Mouse (Mus musculus) liver, adult 2 months (tissue): ENCODE measurements around the gene Sugt1. TPM values are rescaled to one million over a fixed set of nuclear protein-coding genes. Genes with fewer than 3 reads are reported as not detected.

Source experiments
- DNase-seq: peaks from one replicate; pipeline ENCODE4 v3.0.0-alpha.2; 2011; ENCODE audit warnings: low read depth, low spot score; ENCODE audit errors: extremely low read depth
- H3K27ac ChIP-seq: fragments of 200-500 bp; replicated peaks from 2 replicates; pipeline ENCODE4 v1.5.1; 2012; ENCODE audit warnings: low read depth, mild to moderate bottlenecking, control low read depth, inconsistent platforms, low read length; ENCODE audit not compliant: insufficient read depth
- H3K27me3 ChIP-seq: fragments of 200-500 bp; 2 replicates; pipeline ENCODE4 v1.6.1; 2012; ENCODE audit warnings: mild to moderate bottlenecking, moderate library complexity, low read length, inconsistent platforms; ENCODE audit not compliant: control insufficient read depth, insufficient read depth
- H3K36me3 ChIP-seq: fragments of 200-500 bp; 2 replicates; pipeline ENCODE4 v1.6.1; 2012; ENCODE audit warnings: low read length, inconsistent platforms; ENCODE audit not compliant: control insufficient read depth, insufficient read depth
- H3K4me1 ChIP-seq: fragments of 200-500 bp; 2 replicates; pipeline ENCODE4 v1.6.1; 2011; ENCODE audit warnings: low read length; ENCODE audit not compliant: control insufficient read depth, insufficient read depth
- H3K4me3 ChIP-seq: fragments of 200-500 bp; 2 replicates; pipeline ENCODE4 v1.5.1; 2011; ENCODE audit warnings: low read depth, mild to moderate bottlenecking, control low read depth, low read length, moderate library complexity; ENCODE audit not compliant: insufficient read depth
- H3K79me2 ChIP-seq: fragments of 200-500 bp; 2 replicates; pipeline ENCODE4 v1.6.1; 2012; ENCODE audit warnings: inconsistent platforms, mild to moderate bottlenecking, low read length, moderate library complexity; ENCODE audit not compliant: control insufficient read depth, insufficient read depth
- H3K9ac ChIP-seq: fragments of 200-500 bp; 2 replicates; pipeline ENCODE4 v1.6.1; 2012; ENCODE audit warnings: low read depth, mild to moderate bottlenecking, control low read depth, inconsistent platforms, low read length
- CTCF ChIP-seq: fragments of 200-500 bp; IDR thresholded peaks from 2 replicates; pipeline ENCODE4 v1.5.1; 2011; ENCODE audit warnings: low read depth, low read length, control low read depth
- POLR2A ChIP-seq: fragments of 200-500 bp; IDR thresholded peaks from 2 replicates; pipeline ENCODE4 v1.6.1; 2011; ENCODE audit warnings: low read length, control low read depth; ENCODE audit not compliant: insufficient read depth; ENCODE audit errors: extremely low read depth
- WGBS: fragments of 180-500 bp; shearing (Covaris S2); methylation state at CpG from one replicate; pipeline ENCODE4 v1.1.7; 2018; 5-methylcytosine and 5-hydroxymethylcytosine counted together
- polyA plus RNA-seq: library from polyadenylated mRNA; depleted of rRNA; stranded (reverse); fragments of >200 nt; gene quantifications from 2 replicates; pipeline ENCODE4 v1.2.3, GENCODE M21; 2012; rRNA removed
- total RNA-seq: library from RNA; depleted of rRNA; stranded (reverse); fragments of >200 nt; gene quantifications from 2 replicates; pipeline ENCODE4 v1.2.3, GENCODE M21; 2014; rRNA removed

Gene Sugt1
- total RNA-seq (25.6 and 30.0 TPM in 2 replicates), polyA plus RNA-seq (3.3 and 3.4 TPM in 2 replicates)

- Histone ChIP-seq H3K4me3 (peak within 1 kb of the TSS; percentile 81), H3K4me1 (peaks cover 5% of the 10 kb centered on the region; the same call in 1 of the 2 replicates), H3K9ac (peak within 1 kb of the TSS; percentile 87), H3K27ac (peak within 1 kb of the TSS; percentile 98), H3K27me3 (no peaks in the 10 kb centered on the region), H3K36me3 (no peaks in the 10 kb centered on the region), H3K79me2 (peaks cover 12% of the 10 kb centered on the region; the same call in 1 of the 2 replicates)
- WGBS = under 1% methylated on average over 60 of the region's 60 CpGs
- peak; percentile 89 for DNase-seq
- 0 out of 2 replicates have a peak, but pooled peaks have one; percentile 20 for TF ChIP-seq POLR2A
- no peak for TF ChIP-seq CTCF
These were observed at the start of gene Sugt1 for GRCm38 (mm10) chr14:79587139-79587851. Gene Sugt1 (plus strand): TSS chr14:79587691.

GRCm38 (mm10) chr14:79537921-79538320 lies 49.6 kb upstream of the Sugt1 start:
- peaks cover 4% of the 10 kb centered on the region; the same call in 1 of the 2 replicates for H3K36me3 ChIP-seq
- no peak overlapping the region for H3K9ac ChIP-seq
- H3K4me3 ChIP-seq = no peak overlapping the region
- no peak overlapping the region for H3K27ac ChIP-seq
- DNase-seq = no peak
- no peak for TF ChIP-seq POLR2A
- no peak for TF ChIP-seq CTCF
- no peaks in the 10 kb centered on the region for H3K27me3 ChIP-seq
- peaks cover 12% of the 10 kb centered on the region for H3K4me1 ChIP-seq
- H3K79me2 ChIP-seq = peaks cover 24% of the 10 kb centered on the region

GRCm38 (mm10) chr14:79541606-79542005 lies 45.9 kb upstream of the Sugt1 start:
- H3K27ac ChIP-seq = no peak overlapping the region
- peaks cover 4% of the 10 kb centered on the region; the same call in 1 of the 2 replicates for H3K36me3 ChIP-seq
- H3K27me3 ChIP-seq = no peaks in the 10 kb centered on the region
- H3K4me3 ChIP-seq = no peak overlapping the region
- no peak overlapping the region for H3K9ac ChIP-seq
- H3K79me2 ChIP-seq = peaks cover 29% of the 10 kb centered on the region
- no peak for DNase-seq
- peaks cover 4% of the 10 kb centered on the region for H3K4me1 ChIP-seq
- TF ChIP-seq POLR2A (no peak), CTCF (no peak)

- peak overlapping the region; percentile 67; the same call in 1 of the 2 replicates for H3K9ac ChIP-seq
- H3K4me1 ChIP-seq = peaks cover 11% of the 10 kb centered on the region; the same call in 1 of the 2 replicates
- TF ChIP-seq POLR2A (no peak), CTCF (no peak)
- peaks cover 36% of the 10 kb centered on the region for H3K79me2 ChIP-seq
- WGBS = 10% methylated on average over 7 of the region's 7 CpGs
- H3K4me3 ChIP-seq = peak overlapping the region; percentile 43
- no peaks in the 10 kb centered on the region for H3K36me3 ChIP-seq
- H3K27me3 ChIP-seq = no peaks in the 10 kb centered on the region
- peak; percentile 91 for DNase-seq
- peak overlapping the region; percentile 39; the same call in 1 of the 2 replicates for H3K27ac ChIP-seq
These were observed 38.1 kb upstream of the Sugt1 start for GRCm38 (mm10) chr14:79549343-79549742.

- H3K9ac ChIP-seq = no peak overlapping the region
- H3K79me2 ChIP-seq = peaks cover 38% of the 10 kb centered on the region
- no peaks in the 10 kb centered on the region for H3K27me3 ChIP-seq
- no peak overlapping the region for H3K27ac ChIP-seq
- no peak overlapping the region for H3K4me3 ChIP-seq
- TF ChIP-seq POLR2A (no peak), CTCF (no peak)
- WGBS = 96% methylated on average over 2 of the region's 2 CpGs
- DNase-seq = no peak
- peaks cover 11% of the 10 kb centered on the region; the same call in 1 of the 2 replicates for H3K4me1 ChIP-seq
- no peaks in the 10 kb centered on the region for H3K36me3 ChIP-seq
These were observed 35.6 kb upstream of the Sugt1 start for GRCm38 (mm10) chr14:79551929-79552328.

- H3K4me3 ChIP-seq = no peak overlapping the region
- H3K9ac ChIP-seq = no peak overlapping the region
- WGBS = 100% methylated on average over 1 of the region's 1 CpGs
- H3K79me2 ChIP-seq = peaks cover 37% of the 10 kb centered on the region
- no peaks in the 10 kb centered on the region for H3K27me3 ChIP-seq
- H3K4me1 ChIP-seq = peaks cover 11% of the 10 kb centered on the region; the same call in 1 of the 2 replicates
- TF ChIP-seq CTCF (no peak), POLR2A (no peak)
- no peaks in the 10 kb centered on the region for H3K36me3 ChIP-seq
- no peak for DNase-seq
- no peak overlapping the region for H3K27ac ChIP-seq
These were observed 34.6 kb upstream of the Sugt1 start for GRCm38 (mm10) chr14:79552854-79553253.
